Mouse (Mus musculus): ENCODE measurements around the gene Ahnak. TPM values are rescaled to one million over a fixed set of nuclear protein-coding genes. Genes with fewer than 3 reads are reported as not detected.
"Not testable (repeated sequence)": the region's sequence is repeated elsewhere in the genome, so short reads cannot be mapped to it uniquely, and the experiment has no call there.

Gene Ahnak
- polyA plus RNA-seq, 1 experiment from 2014 or later: 22.2 TPM

DNA sequence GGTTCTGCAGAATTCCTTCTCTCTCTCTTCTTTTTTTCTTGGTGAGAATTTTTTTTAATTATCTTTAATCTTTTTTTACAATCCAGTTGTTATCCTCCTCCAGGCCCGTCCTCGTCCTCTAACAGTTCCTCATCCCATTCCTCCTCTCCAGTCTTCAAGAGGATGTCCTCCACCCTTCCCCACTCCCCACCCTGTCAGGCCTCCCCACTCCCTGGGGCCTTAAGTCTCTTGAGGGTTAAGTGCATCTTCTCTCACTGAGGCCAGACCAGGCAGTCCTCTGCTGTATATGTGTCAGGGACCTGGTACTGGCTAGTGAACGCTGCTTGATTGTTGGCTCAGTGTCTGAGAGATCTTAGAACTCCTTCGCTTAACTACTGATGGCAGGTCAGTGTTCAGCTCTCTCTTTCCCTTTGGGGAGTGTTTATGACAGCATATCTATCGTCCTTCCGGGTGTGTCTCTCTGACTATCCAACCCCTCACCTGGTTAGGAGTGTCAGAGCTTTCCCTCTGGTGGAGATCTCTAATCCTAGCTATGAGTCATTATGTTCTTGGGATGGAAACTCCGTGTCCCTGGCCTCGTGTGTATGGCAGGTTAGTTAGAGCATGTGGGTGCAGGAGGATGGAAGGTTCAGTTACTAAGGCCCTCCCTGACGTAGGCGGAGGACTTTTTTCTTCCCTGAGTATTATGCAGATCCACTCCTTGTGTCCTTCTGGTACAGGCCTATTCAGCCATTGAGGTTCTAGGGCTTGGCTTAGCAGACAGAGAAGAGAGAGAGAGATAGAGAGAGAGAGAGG, 5.9 kb downstream of the Ahnak start:
- Histone ChIP-seq H3K9ac (ENCODE audit: low read length) (no peak overlapping the region), H3K36me3 (ENCODE audit: control insufficient read depth, insufficient read depth, low read length) (0 out of 2 replicates have a peak, but pooled peaks cover 5% of the 10 kb centered on the region), H3K4me3 (ENCODE audit: low read depth, low read length) (no peak overlapping the region), H3K9me3 (ENCODE audit: control insufficient read depth, low read length) (no peaks in the 10 kb centered on the region), H3K27ac (ENCODE audit: low read depth) (no peak overlapping the region), H3K4me1 (replicated peaks; ENCODE audit: control insufficient read depth, insufficient read depth, low read length) (peaks cover 53% of the 10 kb centered on the region), H3K27me3 (replicated peaks; ENCODE audit: control insufficient read depth, insufficient read depth, low read length) (no peaks in the 10 kb centered on the region), H3K4me2 (ENCODE audit: low read length) (no peak overlapping the region)
- ATAC-seq (replicated peaks; ENCODE audit: low FRiP score, low TSS enrichment, low read depth) (no peak), DNase-seq (ENCODE audit: low spot score) (no peak)
- WGBS: 66% methylated on average over 10 of the region's 10 CpGs

- Histone ChIP-seq H3K9ac (ENCODE audit: low read length) (no peak overlapping the region), H3K9me3 (ENCODE audit: control insufficient read depth, low read length) (no peaks in the 10 kb centered on the region), H3K4me1 (replicated peaks; ENCODE audit: control insufficient read depth, insufficient read depth, low read length) (peaks cover 45% of the 10 kb centered on the region), H3K4me3 (ENCODE audit: low read depth, low read length) (no peak overlapping the region), H3K27me3 (replicated peaks; ENCODE audit: control insufficient read depth, insufficient read depth, low read length) (no peaks in the 10 kb centered on the region), H3K36me3 (ENCODE audit: control insufficient read depth, insufficient read depth, low read length) (peaks cover 18% of the 10 kb centered on the region), H3K27ac (ENCODE audit: low read depth) (no peak overlapping the region), H3K4me2 (ENCODE audit: low read length) (no peak overlapping the region)
- WGBS: 90% methylated on average over 6 of the region's 6 CpGs
- DNase-seq (ENCODE audit: low spot score): no peak
- ATAC-seq (replicated peaks; ENCODE audit: low FRiP score, low TSS enrichment, low read depth): no peak
Observed at GRCm38 (mm10) chr19:8996601-8997000, 7.5 kb downstream of the Ahnak start.

GRCm38 (mm10) chr19:8997546-8997945, 8.5 kb downstream of the Ahnak start:
- DNase-seq (ENCODE audit: low spot score) (peak; percentile 79), ATAC-seq (replicated peaks; ENCODE audit: low FRiP score, low TSS enrichment, low read depth) (peak; percentile 87)
- Histone ChIP-seq H3K4me2 (ENCODE audit: low read length) (0 out of 2 replicates have a peak overlapping the region, but pooled peaks have one; percentile 6), H3K27me3 (replicated peaks; ENCODE audit: control insufficient read depth, insufficient read depth, low read length) (no peaks in the 10 kb centered on the region), H3K9ac (ENCODE audit: low read length) (0 out of 2 replicates have a peak overlapping the region, but pooled peaks have one; percentile 2), H3K36me3 (ENCODE audit: control insufficient read depth, insufficient read depth, low read length) (peaks cover 27% of the 10 kb centered on the region), H3K27ac (ENCODE audit: low read depth) (peak overlapping the region; percentile 64; the same call in 1 of the 2 replicates), H3K9me3 (ENCODE audit: control insufficient read depth, low read length) (no peaks in the 10 kb centered on the region), H3K4me1 (replicated peaks; ENCODE audit: control insufficient read depth, insufficient read depth, low read length) (peaks cover 36% of the 10 kb centered on the region), H3K4me3 (ENCODE audit: low read depth, low read length) (no peak overlapping the region)
- 36% methylated on average over 4 of the region's 4 CpGs for WGBS

GRCm38 (mm10) chr19:8998546-8998945, 9.5 kb downstream of the Ahnak start:
- WGBS: 87% methylated on average over 6 of the region's 6 CpGs
- H3K9ac ChIP-seq (ENCODE audit: low read length): no peak overlapping the region
- ATAC-seq (replicated peaks; ENCODE audit: low FRiP score, low TSS enrichment, low read depth): no peak
- peaks cover 37% of the 10 kb centered on the region for H3K36me3 ChIP-seq (ENCODE audit: control insufficient read depth, insufficient read depth, low read length)
- H3K9me3 ChIP-seq (ENCODE audit: control insufficient read depth, low read length): no peaks in the 10 kb centered on the region
- no peak overlapping the region for H3K4me3 ChIP-seq (ENCODE audit: low read depth, low read length)
- H3K27me3 ChIP-seq (replicated peaks; ENCODE audit: control insufficient read depth, insufficient read depth, low read length): no peaks in the 10 kb centered on the region
- H3K27ac ChIP-seq (ENCODE audit: low read depth): no peak overlapping the region
- DNase-seq (ENCODE audit: low spot score): no peak
- peaks cover 26% of the 10 kb centered on the region for H3K4me1 ChIP-seq (replicated peaks; ENCODE audit: control insufficient read depth, insufficient read depth, low read length)
- no peak overlapping the region for H3K4me2 ChIP-seq (ENCODE audit: low read length)

DNA sequence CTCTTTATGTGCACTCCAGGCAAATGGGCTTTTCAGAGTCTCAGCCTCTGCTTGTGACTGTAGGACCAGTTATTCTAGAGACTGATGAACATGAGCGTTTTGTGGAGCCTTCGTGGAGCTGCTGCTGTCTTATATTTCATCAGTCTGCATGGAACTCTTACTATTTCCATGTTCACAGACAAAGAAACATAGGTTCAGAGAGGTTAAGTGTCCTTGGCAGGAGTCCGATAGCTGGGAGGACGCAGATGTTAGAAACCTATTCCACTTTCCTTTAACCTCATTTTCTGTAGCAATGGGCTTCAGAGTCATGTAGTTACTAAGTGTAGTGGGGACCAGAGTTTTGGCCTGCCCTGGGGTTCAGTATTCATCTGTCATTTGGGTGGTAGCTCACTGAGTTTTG, 10.1 kb downstream of the Ahnak start:
- DNase-seq (ENCODE audit: low spot score) (no peak), ATAC-seq (replicated peaks; ENCODE audit: low FRiP score, low TSS enrichment, low read depth) (no peak)
- peaks cover 44% of the 10 kb centered on the region for H3K36me3 ChIP-seq (ENCODE audit: control insufficient read depth, insufficient read depth, low read length)
- H3K4me3 ChIP-seq (ENCODE audit: low read depth, low read length): no peak overlapping the region
- H3K4me1 ChIP-seq (replicated peaks; ENCODE audit: control insufficient read depth, insufficient read depth, low read length): peaks cover 24% of the 10 kb centered on the region
- H3K4me2 ChIP-seq (ENCODE audit: low read length): no peak overlapping the region
- no peak overlapping the region for H3K27ac ChIP-seq (ENCODE audit: low read depth)
- H3K9ac ChIP-seq (ENCODE audit: low read length): no peak overlapping the region
- no peaks in the 10 kb centered on the region for H3K9me3 ChIP-seq (ENCODE audit: control insufficient read depth, low read length)
- H3K27me3 ChIP-seq (replicated peaks; ENCODE audit: control insufficient read depth, insufficient read depth, low read length): no peaks in the 10 kb centered on the region
- 77% methylated on average over 4 of the region's 4 CpGs for WGBS

DNA sequence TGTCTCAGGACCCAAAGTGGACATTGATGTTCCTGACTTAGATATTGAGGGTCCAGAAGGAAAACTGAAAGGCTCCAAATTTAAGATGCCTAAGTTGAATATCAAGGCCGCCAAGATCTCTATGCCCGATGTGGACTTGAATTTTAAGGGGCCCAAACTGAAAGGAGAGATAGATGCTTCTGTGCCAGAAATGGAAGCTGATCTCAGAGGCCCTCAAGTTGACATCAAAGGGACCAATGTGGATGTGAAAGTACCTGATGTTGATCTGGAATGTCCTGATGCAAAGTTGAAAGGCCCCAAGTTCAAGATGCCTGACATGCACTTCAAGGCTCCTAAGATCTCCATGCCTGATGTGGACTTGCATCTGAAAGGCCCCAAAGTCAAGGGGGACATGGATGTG, 17.8 kb downstream of the Ahnak start:
- H3K36me3 ChIP-seq (ENCODE audit: control insufficient read depth, insufficient read depth, low read length): peaks cover 64% of the 10 kb centered on the region
- H3K27ac ChIP-seq (ENCODE audit: low read depth); H3K9ac ChIP-seq (ENCODE audit: low read length); ATAC-seq (replicated peaks; ENCODE audit: low FRiP score, low TSS enrichment, low read depth); DNase-seq (ENCODE audit: low spot score); H3K4me1 ChIP-seq (replicated peaks; ENCODE audit: control insufficient read depth, insufficient read depth, low read length); H3K27me3 ChIP-seq (replicated peaks; ENCODE audit: control insufficient read depth, insufficient read depth, low read length); H3K4me3 ChIP-seq (ENCODE audit: low read depth, low read length); H3K9me3 ChIP-seq (ENCODE audit: control insufficient read depth, low read length); H3K4me2 ChIP-seq (ENCODE audit: low read length): not testable (repeated sequence)
- WGBS: 99% methylated on average over 2 of the region's 2 CpGs

DNA sequence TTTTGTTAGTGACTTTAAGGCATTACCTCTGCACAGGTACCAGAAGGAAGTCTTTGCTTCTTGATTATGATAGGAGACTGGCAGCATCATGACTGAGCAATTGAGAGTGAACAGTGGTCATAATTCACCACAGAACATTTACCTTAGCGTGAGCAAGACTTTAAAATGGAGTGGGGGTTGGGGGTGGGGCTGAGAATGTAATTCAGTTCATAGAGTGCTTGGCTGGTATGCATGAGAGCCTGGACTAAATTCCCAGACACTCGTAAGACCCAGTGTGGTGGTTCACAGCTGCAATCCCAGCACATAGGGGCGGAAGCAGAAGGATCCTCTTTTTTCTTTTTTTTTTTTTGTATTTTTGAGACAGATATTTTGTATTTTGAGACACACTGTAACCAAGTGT, 30.2 kb downstream of the Ahnak start:
- H3K27me3 ChIP-seq (replicated peaks; ENCODE audit: control insufficient read depth, insufficient read depth, low read length): no peaks in the 10 kb centered on the region
- H3K4me1 ChIP-seq (replicated peaks; ENCODE audit: control insufficient read depth, insufficient read depth, low read length): no peaks in the 10 kb centered on the region
- 82% methylated on average over 3 of the region's 3 CpGs for WGBS
- H3K27ac ChIP-seq (ENCODE audit: low read depth): no peak overlapping the region
- DNase-seq (ENCODE audit: low spot score) (no peak), ATAC-seq (replicated peaks; ENCODE audit: low FRiP score, low TSS enrichment, low read depth) (no peak)
- H3K4me3 ChIP-seq (ENCODE audit: low read depth, low read length): no peak overlapping the region
- H3K9ac ChIP-seq (ENCODE audit: low read length): no peak overlapping the region
- no peak overlapping the region for H3K4me2 ChIP-seq (ENCODE audit: low read length)
- peaks cover 45% of the 10 kb centered on the region for H3K36me3 ChIP-seq (ENCODE audit: control insufficient read depth, insufficient read depth, low read length)
- no peaks in the 10 kb centered on the region for H3K9me3 ChIP-seq (ENCODE audit: control insufficient read depth, low read length)

DNA sequence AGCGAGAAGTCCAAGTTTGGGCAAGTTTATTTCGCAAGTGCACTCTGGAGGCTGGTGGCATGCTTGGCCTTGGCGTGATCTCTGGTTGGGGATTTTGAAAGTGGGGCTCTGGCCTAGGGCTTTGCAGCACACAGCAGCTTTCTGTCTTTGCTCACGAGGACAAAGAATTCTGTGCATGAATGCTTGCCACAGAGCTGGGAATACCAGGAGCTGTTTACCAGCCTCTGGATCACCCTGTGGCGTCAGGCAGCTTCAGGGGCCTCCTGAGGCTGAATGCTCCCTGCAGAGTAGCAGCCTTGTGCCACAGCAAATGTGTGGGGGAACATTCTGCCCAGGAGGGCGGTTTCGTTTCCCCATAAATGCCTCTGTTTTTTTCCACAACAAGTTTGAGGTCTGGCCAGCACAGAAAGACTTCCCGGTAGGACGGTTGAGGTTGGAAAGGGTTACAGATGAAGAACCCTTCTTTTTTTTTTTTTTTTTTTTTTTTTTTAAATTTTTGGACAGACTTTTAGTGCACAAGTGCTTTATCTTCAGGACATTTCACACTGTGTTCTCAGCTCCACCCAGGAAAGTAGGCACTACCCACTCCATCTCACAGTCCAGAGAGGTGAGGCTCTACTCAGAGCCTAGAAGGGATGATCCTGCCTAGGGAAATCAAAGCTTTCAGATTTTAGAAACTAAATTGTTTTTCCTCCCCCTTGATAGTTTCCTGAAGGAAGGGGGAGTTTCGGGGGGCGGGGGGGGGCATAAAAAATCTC, 34.1 kb downstream of the Ahnak start:
- DNase-seq (ENCODE audit: low spot score): no peak
- Histone ChIP-seq H3K36me3 (ENCODE audit: control insufficient read depth, insufficient read depth, low read length) (peaks cover 9% of the 10 kb centered on the region; the same call in 1 of the 2 replicates), H3K4me3 (ENCODE audit: low read depth, low read length) (no peak overlapping the region), H3K27ac (ENCODE audit: low read depth) (peak overlapping the region; percentile 59; the same call in 1 of the 2 replicates), H3K27me3 (replicated peaks; ENCODE audit: control insufficient read depth, insufficient read depth, low read length) (no peaks in the 10 kb centered on the region), H3K4me1 (replicated peaks; ENCODE audit: control insufficient read depth, insufficient read depth, low read length) (peaks cover 6% of the 10 kb centered on the region; the same call in 1 of the 2 replicates), H3K9me3 (ENCODE audit: control insufficient read depth, low read length) (no peaks in the 10 kb centered on the region), H3K4me2 (ENCODE audit: low read length) (no peak overlapping the region), H3K9ac (ENCODE audit: low read length) (no peak overlapping the region)
- ATAC-seq (replicated peaks; ENCODE audit: low FRiP score, low TSS enrichment, low read depth): no peak
- 54% methylated on average over 11 of the region's 11 CpGs for WGBS
